Mouse (Mus musculus) monocyte, adult 5-6 weeks (primary cell): ENCODE data around the gene Nol9. TPM values are rescaled to one million over a fixed set of nuclear protein-coding genes. Genes with fewer than 3 reads are reported as not detected.

ENCODE experiments used
- ATAC-seq: fragments of 153-309, 156-312 bp; replicated peaks from 2 replicates; pipeline ENCODE4 v1.8.0; 2017; ENCODE audit warnings: mild to moderate bottlenecking; ENCODE audit not compliant: low TSS enrichment, insufficient number of reproducible peaks, severe bottlenecking, poor library complexity, low FRiP score
- total RNA-seq: library from RNA; stranded (forward); fragments of 200-1000, 200-491, 200-594 nt; gene quantifications from 3 replicates; pipeline ENCODE4 v1.2.3, GENCODE M21; 2017

Gene Nol9
- total RNA-seq, 1 experiment from 2014 or later, result 16.9 TPM

DNA sequence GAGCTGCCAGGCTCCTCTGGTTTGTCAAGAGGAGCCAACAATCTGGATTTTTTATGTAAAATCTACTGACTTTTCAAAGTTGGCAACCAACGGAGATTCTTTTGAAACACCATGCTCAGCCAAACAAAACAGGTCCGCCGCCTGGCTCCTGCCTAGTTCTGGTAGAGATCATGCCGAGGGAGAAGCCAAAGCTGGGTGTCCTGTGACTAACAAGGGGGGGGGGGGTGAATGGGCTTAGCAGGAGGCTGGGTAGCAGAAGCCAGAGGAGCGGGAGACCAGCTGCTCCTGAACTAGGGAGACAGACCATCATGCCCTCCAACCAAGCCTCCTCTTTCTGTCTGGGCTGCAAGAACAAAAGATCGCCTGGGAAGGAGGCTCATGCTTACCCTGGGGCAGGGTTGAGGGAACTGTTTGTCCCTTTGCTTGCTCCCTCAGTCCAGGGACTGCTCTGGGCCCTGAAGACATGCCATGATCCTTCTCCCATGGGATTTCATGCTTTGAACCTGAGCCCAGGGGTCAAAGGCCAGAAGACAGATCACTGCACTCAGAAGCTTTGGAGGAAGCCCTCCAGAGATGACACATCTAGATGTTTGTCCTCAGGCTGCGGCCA, 44.6 kb downstream of the Nol9 start:
- no peak for ATAC-seq

GRCm38 (mm10) chr4:152084616-152085015, 45.5 kb downstream of the Nol9 start:
- no peak for ATAC-seq

DNA sequence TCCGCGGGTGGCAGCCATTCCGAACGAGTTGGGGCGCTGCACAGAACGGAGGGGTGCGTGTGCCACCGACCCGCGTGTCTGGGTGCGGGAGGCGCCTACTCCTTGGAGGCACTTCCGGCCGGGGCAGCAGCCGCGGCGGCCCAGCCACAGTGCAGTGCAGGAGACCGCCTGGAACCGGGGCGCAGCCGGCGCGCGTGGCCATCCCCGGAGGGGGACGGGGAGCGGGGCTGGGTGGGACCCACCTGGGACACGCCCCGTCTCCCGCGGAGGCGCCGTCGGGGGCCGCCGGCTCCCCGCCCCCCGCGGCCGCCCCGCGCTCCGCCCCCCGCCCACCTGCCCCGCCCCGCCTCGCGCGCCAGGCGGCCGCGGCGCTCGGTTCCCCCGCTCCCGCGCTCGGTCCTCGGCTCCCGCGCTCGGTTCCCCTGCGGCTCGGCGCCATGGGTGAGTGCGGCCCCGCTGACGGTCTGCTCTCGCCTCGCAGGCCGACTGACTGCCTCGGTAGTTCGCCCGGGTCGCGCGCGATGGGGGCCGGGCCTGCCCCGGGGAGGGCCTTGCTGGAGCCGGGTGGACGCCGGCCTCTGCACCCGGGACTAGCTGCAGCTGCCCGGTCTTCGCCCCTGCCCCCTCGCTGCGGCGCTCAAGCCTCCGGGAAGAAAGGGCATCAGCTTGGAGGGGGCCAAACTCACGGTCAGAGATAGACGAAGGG, 47.5 kb downstream of the Nol9 start:
- no peak for ATAC-seq

- ATAC-seq, result 0 out of 2 replicates have a peak, but pooled peaks have one; percentile 33
Measured at GRCm38 (mm10) chr4:152087211-152088081, 48.3 kb downstream of the Nol9 start.

DNA sequence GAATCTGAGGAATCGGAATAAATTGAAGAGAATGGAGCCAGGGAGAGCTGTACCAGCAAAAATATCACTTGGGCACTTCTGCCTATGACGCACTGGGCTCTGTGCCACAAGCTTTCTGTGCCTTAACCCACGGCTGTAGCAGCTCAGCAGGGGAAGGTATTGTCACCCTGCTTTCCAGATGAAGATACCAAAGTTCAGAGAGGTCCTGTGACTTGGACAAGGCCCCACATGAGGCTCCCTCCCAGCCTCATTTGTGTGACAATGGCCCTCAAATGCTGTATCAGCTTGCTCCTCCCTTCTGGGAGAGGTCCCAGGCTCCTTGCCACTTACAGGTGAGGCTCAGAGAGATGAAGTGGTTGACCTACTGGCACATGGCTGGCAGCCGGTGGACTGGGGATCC, 49.0 kb downstream of the Nol9 start:
- no peak for ATAC-seq

DNA sequence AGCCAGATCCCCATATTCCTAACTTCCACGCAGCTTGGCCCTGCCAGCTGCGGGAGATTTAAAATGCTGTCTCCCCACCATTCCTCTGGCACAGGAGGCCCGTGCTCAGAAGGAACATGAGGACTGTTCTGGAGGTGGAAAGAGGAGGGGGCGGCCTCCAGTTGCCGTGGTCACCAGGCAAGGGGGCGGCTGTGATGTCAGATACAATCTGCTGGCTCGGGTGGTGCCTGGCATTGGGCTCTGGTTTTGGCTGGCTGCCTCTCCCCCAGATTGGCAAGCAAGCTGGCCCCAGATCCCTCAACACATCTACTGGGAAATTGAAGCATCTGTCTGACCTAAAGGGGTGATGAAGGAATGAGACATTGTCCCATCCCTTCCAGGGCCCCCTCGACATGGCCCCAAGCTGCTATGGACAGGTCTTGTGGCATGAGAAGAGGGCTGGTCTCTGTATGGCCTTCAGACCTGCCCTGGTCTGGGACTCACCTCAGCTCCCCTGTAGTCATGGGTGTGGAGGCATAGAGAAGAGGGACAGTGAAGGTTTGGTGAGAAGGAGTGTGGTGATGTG, 49.5 kb downstream of the Nol9 start:
- ATAC-seq, result no peak

DNA sequence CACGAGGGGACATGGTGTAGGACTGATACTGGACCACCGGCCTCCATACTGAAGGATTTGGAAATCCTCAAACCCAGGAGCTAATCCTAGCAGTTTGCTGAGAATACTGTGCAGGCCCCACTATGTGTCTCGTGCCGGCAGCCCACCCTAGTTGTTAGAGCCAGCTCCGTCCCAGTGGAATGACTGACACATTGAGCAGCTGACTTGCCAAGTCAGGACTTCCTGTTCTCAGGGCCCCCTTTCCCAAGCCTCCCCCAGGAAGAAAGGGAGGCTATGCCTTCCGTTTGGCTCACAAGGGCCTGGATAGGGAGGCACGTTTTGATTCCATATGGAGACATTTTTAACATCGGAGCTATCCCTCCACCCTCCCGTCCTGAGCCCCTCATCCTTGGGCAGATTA, 51.1 kb downstream of the Nol9 start:
- no peak for ATAC-seq

DNA sequence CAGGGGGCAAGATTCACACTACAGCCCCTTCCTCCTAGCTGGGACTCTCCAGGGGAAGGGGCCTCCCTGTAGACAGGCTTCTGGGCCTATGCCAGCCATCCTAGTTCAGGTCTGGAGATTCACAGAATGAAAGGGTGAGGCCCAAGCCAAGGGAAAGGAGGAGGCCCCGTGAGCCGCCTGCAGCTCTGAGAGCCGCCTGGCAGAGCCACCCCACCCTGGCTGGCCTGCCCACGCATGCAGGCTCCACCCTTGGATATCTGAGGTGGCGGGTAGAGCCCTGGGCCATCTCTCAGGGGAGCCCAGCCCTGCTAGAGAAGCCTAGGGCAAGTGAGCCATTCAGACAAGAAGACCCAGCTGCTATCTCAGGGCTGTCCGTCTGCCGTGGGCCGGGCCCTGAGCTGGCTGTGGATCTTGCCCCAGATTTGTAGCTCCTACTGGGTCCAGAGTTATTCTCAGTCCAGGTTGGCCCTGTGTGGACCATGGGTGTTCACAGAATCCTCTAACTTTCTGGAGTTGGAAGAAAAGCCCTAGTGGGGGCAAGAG, 53.7 kb downstream of the Nol9 start:
- ATAC-seq, result no peak

DNA sequence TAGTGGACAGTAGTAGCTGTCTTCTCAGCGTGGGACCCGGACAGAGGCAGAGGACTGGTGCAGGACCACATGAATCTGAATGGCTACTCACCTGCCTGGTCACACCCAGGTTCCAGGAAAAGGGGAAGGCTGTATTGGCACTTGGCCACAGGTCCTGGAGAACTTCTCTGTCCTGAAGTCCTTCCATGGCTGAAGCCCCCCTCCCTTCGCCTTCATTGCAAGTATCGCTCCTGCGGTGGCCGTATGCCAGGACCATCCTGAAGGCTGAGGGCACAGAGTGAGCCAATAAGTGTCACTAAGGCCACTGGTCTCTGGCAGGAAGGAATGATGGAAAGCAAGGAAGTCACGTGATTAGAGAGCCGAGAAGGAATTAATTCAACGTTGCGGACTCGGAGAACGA, 55.1 kb downstream of the Nol9 start:
- no peak for ATAC-seq

DNA sequence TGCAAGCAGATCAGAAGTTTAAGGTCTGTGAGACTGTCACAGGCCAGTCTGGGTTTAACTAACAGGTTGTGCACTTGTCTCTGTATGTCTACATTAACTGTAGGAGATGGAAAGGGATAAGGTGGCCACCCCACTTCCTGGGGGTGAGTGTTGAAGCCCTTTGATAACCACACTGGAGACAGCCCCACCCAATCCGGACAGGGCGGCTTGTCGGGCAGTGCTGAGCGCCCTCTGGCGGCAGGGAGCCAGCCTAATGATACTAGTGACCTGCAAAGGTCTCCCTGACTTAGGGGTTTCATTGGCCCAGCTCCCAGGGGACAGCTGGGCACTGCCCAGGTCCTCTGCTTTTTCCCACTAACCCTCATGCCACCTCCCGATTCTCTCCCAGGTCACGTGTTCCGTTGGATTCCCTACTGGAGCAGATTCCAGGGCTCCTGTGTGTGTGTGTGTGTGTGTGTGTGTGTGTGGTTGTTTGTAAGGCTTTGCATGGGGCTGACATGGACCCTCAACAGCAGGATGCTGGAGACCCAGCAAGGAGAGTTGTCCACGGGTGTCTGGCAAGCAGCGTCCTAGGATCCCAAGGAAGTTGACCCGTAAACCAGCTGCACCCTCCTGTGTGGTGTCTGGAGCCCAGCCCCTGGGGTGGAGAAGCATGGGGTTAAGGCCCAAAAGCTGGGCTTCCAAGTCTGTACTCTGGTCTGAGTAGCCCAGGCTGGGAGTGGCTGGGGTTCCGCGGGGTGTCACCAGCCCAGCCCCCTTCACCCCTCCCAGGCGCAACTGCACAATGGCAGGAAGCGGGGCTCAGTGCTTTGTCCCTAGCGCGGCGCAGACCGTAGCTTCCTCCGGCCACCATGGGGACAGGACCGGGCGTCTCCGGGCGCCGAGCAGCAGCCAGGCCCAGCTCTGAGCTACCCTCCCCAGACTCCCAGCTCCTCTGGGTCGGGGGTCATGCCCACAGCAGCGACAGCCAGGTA, 57.1 kb downstream of the Nol9 start:
- ATAC-seq, result peak; percentile 80

GRCm38 (mm10) chr4:152096927-152097326, 57.8 kb downstream of the Nol9 start:
- no peak for ATAC-seq

DNA sequence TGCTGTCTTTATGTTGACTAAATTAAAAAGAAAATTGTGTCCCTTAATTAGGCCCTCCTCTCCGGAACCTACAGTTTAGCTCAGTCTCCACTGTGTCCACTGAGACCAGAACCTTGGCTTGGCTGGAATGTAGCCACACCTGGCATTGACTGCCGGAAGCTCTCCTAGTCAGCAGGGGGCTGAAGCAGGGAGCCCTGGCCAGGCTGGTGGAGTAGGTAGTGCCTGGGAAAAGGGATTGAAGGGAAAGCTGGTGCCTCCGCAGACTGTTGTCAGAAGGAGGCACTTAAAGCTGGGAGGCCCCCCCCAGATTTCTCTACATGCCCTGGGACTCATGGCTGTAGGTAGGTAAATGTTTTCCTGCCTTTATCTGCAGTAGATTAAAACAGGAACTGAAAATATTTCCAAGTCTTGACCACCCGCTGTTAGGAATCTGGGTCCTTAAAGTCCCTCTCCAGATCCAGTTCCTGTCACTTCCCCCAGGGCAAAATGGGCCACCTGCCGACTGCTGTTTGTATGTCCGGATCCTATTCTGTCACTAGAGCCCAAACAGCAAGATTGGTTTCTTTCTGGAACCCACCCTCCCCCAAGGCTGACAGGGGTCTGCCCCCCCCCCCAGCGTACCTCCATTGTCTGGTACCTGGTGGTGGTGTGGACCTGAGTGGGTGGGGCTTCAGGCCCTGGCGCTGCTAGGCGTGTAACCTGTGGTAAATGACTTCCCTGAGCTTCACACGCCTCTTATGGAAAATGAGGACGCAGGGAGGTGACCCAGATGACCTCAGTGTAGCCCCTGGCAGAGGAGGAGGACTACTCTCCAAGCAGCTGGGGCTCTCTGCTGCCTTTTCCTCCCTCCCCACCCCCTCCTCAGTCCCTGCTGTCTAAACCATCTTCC, 59.0 kb downstream of the Nol9 start:
- no peak for ATAC-seq

- ATAC-seq, result no peak
Measured at GRCm38 (mm10) chr4:152100541-152100940, 61.4 kb downstream of the Nol9 start.

DNA sequence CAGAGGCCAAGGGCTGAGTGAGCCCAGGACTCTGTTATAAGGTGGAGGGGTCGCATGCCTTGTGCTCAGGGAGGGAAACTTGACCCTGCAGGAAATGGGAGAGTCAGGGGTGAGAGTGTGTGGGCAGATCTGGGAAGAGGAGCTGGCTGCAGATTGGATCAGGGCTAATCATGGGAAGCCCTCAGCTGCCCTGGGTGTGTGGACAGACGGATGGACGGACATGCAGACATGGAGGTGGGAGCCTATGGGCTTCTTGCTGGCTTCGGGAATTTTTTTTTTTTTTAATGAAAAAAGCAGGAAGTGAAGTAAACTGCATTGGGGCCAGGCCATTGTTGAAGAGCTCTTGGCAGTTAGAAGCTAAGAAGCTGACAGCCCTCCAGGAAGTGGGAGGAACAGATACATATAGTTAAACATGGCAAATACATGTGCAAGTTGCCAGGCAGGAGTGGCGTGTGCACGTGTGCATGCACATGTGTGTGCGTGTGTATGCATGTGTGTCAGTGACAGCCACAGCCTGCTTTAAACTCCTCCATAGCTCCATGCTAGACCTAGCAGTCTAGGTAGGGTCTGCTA, 62.0 kb downstream of the Nol9 start:
- ATAC-seq, result no peak

DNA sequence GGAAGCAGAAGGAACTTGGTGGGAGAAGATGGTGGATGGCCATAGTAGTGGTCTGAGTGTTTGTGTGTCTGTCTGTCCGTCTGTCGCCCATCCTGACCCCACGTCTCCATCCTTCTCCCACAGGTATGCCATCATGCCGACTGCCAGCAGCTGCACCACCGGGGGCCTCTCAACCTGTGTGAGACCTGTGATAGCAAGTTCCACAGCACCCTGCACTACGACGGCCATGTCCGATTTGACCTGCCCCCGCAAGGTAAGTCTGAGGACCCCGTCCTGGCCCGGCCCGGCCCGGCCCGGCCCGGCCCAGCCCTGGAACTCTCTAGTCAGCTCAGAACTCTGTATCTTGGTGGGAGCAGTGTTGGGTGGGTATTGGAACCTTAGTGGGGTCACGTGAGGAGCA, 62.8 kb downstream of the Nol9 start:
- ATAC-seq, result no peak

DNA sequence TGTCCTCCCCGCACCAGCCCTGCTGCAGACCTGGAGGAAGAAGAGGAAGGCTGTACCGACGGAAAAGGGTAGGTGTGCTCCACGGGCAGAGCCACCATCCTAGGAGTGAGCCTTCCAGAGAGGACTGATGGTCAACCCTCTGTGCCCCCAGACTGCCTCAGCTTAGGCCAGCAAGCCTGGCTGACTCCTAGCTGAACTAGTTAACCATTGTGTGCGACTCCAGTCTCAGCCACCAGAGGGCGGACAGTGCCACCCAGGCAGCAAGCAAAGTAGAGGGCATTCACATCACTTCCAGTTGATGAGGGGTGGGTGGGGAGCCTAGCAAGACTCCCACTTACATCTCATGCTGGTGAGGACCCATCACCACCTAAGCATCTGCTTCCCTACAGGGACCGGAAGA, 63.9 kb downstream of the Nol9 start:
- ATAC-seq, result peak; percentile 62

- ATAC-seq, result no peak
Measured at GRCm38 (mm10) chr4:152106746-152107145, 67.6 kb downstream of the Nol9 start.
